Mouse (Mus musculus) testis, postnatal 10 days (tissue): ENCODE measurements around the gene Fyb2.

ENCODE experiments used
- DNase-seq: peaks from one replicate; pipeline ENCODE4 v3.0.0; 2021; ENCODE audit warnings: low spot score

The Fyb2 gene

GRCm38 (mm10) chr4:104913291-104914129 is at the start of gene Fyb2:
Gene Fyb2 (plus strand): TSS chr4:104913456.
- DNase-seq = peak; percentile 75

GRCm38 (mm10) chr4:104864397-104864796 is 48.9 kb upstream of the Fyb2 start:
- DNase-seq = no peak

GRCm38 (mm10) chr4:104869581-104869980 is 43.7 kb upstream of the Fyb2 start:
- no peak for DNase-seq

GRCm38 (mm10) chr4:104870196-104870595 is 43.1 kb upstream of the Fyb2 start:
- DNase-seq = no peak

GRCm38 (mm10) chr4:104875832-104876231 is 37.4 kb upstream of the Fyb2 start:
- DNase-seq = no peak

- no peak for DNase-seq
Observed at GRCm38 (mm10) chr4:104876323-104876722, 36.9 kb upstream of the Fyb2 start, which contains the start of gene C8a. Gene C8a (minus strand): TSS chr4:104876398.

GRCm38 (mm10) chr4:104887486-104887885 is 25.8 kb upstream of the Fyb2 start:
- DNase-seq = no peak

- DNase-seq = no peak
Observed at GRCm38 (mm10) chr4:104888499-104889262, 24.6 kb upstream of the Fyb2 start.

GRCm38 (mm10) chr4:104891708-104892107 is 21.5 kb upstream of the Fyb2 start:
- DNase-seq = peak; percentile 58

GRCm38 (mm10) chr4:104893588-104893987 is 19.7 kb upstream of the Fyb2 start:
- DNase-seq = no peak

- peak; percentile 66 for DNase-seq
Observed at GRCm38 (mm10) chr4:104894004-104894734, 19.1 kb upstream of the Fyb2 start.

- DNase-seq = no peak
Observed at GRCm38 (mm10) chr4:104902836-104903235, 10.4 kb upstream of the Fyb2 start.

GRCm38 (mm10) chr4:104905049-104905448 is 8.2 kb upstream of the Fyb2 start:
- DNase-seq = no peak

GRCm38 (mm10) chr4:104911685-104912084 is 1.6 kb upstream of the Fyb2 start:
- DNase-seq = peak; percentile 94

GRCm38 (mm10) chr4:104914711-104915247 is 1.5 kb downstream of the Fyb2 start:
- DNase-seq = no peak

- no peak for DNase-seq
Observed at GRCm38 (mm10) chr4:104918017-104918416, 4.8 kb downstream of the Fyb2 start.

GRCm38 (mm10) chr4:104925383-104925782 is 12.1 kb downstream of the Fyb2 start:
- DNase-seq = no peak

- no peak for DNase-seq
Observed at GRCm38 (mm10) chr4:104929165-104929564, 15.9 kb downstream of the Fyb2 start.

- no peak for DNase-seq
Observed at GRCm38 (mm10) chr4:104933620-104934019, 20.4 kb downstream of the Fyb2 start.

GRCm38 (mm10) chr4:104934997-104935396 is 21.7 kb downstream of the Fyb2 start:
- DNase-seq = no peak

- DNase-seq = no peak
Observed at GRCm38 (mm10) chr4:104935436-104935835, 22.2 kb downstream of the Fyb2 start.

GRCm38 (mm10) chr4:104936011-104936410 is 22.8 kb downstream of the Fyb2 start:
- DNase-seq = no peak
